Mouse (Mus musculus) layer of hippocampus, adult 6 months (tissue): ENCODE results near the gene Ybx3. TPM values are rescaled to one million over a fixed set of nuclear protein-coding genes. Genes with fewer than 3 reads are reported as not detected.

Source experiments
- long read RNA-seq, 2 experiments: library from polyadenylated mRNA; unstranded; transcript quantifications; one replicate each; pipeline ENCODE4 v2.0.0; 2019 to 2020
- polyA plus RNA-seq: library from polyadenylated mRNA; unstranded; fragments of <200 nt; fragmentation: Nextera tagmentation; gene quantifications from 2 replicates; pipeline ENCODE4 v1.2.3, GENCODE M21; 2021

Ybx3 gene
- polyA plus RNA-seq: 3.6 and 4.0 TPM in 2 replicates
- long read RNA-seq, experiment 1, partial matches to known transcripts: 9 of 11 reads
- long read RNA-seq, experiment 1, other reads (novel, unspliced or antisense): 0 of 11 reads
- long read RNA-seq, experiment 2, partial matches to known transcripts: 2 of 6 reads
- long read RNA-seq, experiment 2, other reads (novel, unspliced or antisense): 4 of 6 reads

DNA sequence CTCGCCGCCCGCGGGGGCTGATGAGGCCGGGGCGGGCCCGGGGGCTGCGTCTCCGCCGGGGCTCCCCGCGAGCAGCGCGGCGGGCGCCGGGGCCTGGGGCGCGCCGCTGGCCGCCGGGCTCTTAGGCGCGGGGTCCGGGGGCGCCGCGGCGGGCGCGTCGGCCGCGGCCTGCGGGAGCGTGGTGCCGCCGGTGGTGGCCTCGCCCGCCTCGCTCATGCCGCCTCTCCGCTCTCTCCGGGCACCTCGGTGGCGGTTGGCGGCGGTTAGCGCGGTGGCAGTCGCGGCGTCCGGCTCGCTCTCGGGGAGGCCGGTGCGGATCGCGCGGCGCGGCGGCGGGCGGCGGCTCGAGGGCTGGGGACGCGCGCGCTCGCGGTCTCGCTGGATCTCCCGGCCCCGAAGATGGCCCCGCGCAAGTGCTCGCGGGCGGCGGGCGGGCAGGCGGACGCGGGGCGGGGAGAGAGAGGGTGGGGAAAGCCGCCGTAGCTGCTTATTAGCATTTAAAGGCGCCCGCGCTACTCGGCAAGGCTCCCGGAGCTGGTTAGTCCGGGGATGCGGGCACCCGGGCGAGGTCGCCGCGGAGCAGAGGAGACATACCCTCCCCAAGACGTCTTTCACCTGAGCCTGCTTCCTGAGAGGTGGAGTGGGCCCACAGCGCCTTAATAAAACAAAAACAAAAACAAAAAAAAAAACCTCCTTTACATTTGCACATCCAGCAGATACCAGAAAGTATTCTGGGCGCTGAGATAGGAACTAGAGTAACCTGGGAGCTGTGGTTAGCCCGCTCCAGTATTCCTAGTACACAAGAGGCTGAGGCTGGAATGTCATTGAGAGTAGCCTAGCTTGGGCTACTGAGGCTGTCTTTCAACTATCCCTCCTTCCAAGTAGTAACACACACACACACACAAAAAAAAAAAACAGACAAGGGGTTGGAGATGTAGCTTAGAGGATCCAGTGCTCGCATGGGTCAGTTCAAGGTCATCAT lies at the start of gene Ybx3:
Ybx3 (minus strand) TSS at position 437 of the 982 bp plus-strand sequence.

DNA sequence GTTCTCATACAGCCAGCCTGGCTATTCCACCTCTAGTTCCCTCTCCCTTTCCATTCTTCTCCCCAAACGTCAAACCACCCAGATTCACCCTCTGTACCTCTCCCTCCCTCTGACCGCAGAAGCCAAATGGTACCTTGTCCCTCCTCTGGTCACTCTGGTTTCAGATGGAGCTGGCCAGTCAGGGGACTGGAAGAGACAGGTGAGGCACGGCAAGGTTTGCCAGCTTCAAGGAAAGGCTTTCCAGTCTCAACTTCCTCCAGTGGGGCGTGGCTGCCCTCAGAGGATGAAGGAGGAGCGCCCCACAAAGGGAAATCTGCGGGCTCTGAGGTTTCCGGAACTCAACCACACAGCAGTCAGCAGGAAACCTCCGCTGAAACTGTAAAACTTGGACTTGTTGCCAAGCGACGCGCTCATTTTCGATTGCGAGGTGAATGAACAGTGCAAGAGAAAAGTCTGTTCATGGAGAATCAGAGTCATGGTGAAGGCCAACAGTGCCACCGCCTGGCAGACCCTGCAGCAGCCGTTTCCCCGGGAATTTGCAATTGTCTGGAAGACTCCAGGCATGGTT lies 34.8 kb downstream of the Ybx3 start, which contains the start of gene Styk1:
Styk1 (minus strand) TSS at position 246 of the 568 bp plus-strand sequence.

Other genes starting within 250 kb of the Ybx3 start
- not detected in 2 replicates for gene Klra2, start 141.1 kb downstream of the Ybx3 start, polyA plus RNA-seq
- gene Magohb, start 95.2 kb downstream of the Ybx3 start, polyA plus RNA-seq: 30.0 and 33.6 TPM in 2 replicates
- 0.68 and 1.0 TPM in 2 replicates for gene Styk1, start 34.9 kb downstream of the Ybx3 start, polyA plus RNA-seq
- gene 5430401F13Rik, start 97.9 kb upstream of the Ybx3 start, polyA plus RNA-seq: not detected in 2 replicates
- not detected in 2 replicates for gene Gm6619, start 97.9 kb upstream of the Ybx3 start, polyA plus RNA-seq
- gene Tas2r130, start 242.4 kb upstream of the Ybx3 start, polyA plus RNA-seq: not detected in 2 replicates